Mouse (Mus musculus) stomach, postnatal 0 days (tissue): ENCODE measurements around the gene Fam76b.
"Not testable (repeated sequence)": the region's sequence is repeated elsewhere in the genome, so short reads cannot be mapped to it uniquely, and the experiment has no call there.

Experiments used
- CTCF ChIP-seq: IDR thresholded peaks from 2 replicates; pipeline ENCODE4 v1.5.1; 2016; ENCODE audit warnings: antibody characterized with exemption, low read depth, mild to moderate bottlenecking, moderate library complexity
- EP300 ChIP-seq: optimal IDR thresholded peaks from 2 replicates; pipeline ENCODE3; 2016; ENCODE audit warnings: antibody characterized with exemption

DNA sequence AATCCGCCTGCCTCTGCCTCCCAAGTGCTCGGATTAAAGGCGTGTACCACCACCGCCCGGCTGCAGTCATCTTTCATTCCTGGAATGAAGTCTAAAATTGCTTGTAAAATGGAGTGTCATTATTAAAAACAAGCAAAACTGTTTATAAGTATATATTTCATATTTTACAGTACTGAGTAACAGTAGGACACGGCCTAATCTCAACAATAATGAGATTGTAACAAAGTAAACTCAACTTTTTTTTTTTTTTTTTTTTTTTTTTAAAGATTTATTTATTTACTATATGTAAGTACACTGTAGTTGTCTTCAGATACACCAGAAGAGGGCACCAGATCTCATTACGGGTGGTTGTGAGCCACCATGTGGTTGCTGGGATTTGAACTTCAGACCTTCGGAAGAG lies 36.7 kb upstream of the Fam76b start:
- TF ChIP-seq CTCF, EP300: not testable (repeated sequence)
